Mouse (Mus musculus): Measurements from ENCODE around the gene Gm49366. TPM values are rescaled to one million over a fixed set of nuclear protein-coding genes. Genes with fewer than 3 reads are reported as not detected.
"Not testable (repeated sequence)": the region's sequence is repeated elsewhere in the genome, so short reads cannot be mapped to it uniquely, and the experiment has no call there.

Gm49366 gene
- polyA plus RNA-seq, 1 experiment from 2014 or later = not detected

GRCm38 (mm10) chr12:84009171-84009965, 29.4 kb upstream of the Gm49366 start, which contains the start of gene Acot1:
Gene Acot1, plus strand, starts transcription at chr12:84009490.
- Histone ChIP-seq H3K27ac (ENCODE audit: low read length) (peak within 1 kb of the TSS; percentile 58), H3K4me3 (replicated peaks; ENCODE audit: low read length) (peak within 1 kb of the TSS; percentile 52), H3K4me2 (ENCODE audit: low read length) (peak within 1 kb of the TSS; percentile 55), H3K4me1 (replicated peaks; ENCODE audit: control insufficient read depth, insufficient read depth, low read length) (peaks cover 26% of the 10 kb centered on the region), H3K9ac (replicated peaks; ENCODE audit: low read depth, low read length) (peak within 1 kb of the TSS; percentile 55)
- not testable (repeated sequence) for H3K9me3 ChIP-seq (ENCODE audit: control insufficient read depth, low read length); H3K36me3 ChIP-seq (ENCODE audit: control insufficient read depth, insufficient read depth); H3K27me3 ChIP-seq (replicated peaks; ENCODE audit: control insufficient read depth, insufficient read depth, low read length)
- 1% methylated on average over 55 of the region's 70 CpGs for WGBS
- peak; percentile 94 for ATAC-seq

GRCm38 (mm10) chr12:84010201-84010600, 28.5 kb upstream of the Gm49366 start:
- H3K4me2 ChIP-seq (ENCODE audit: low read length) = peak overlapping the region; percentile 55
- no peak overlapping the region; the same call in 1 of the 2 replicates for H3K9ac ChIP-seq (replicated peaks; ENCODE audit: low read depth, low read length)
- no peaks in the 10 kb centered on the region for H3K27me3 ChIP-seq (replicated peaks; ENCODE audit: control insufficient read depth, insufficient read depth, low read length)
- peaks cover 26% of the 10 kb centered on the region for H3K4me1 ChIP-seq (replicated peaks; ENCODE audit: control insufficient read depth, insufficient read depth, low read length)
- peak overlapping the region; percentile 52 for H3K4me3 ChIP-seq (replicated peaks; ENCODE audit: low read length)
- no peaks in the 10 kb centered on the region for H3K36me3 ChIP-seq (ENCODE audit: control insufficient read depth, insufficient read depth)
- 66% methylated on average over 3 of the region's 3 CpGs for WGBS
- 0 out of 2 replicates have a peak overlapping the region, but pooled peaks have one; percentile 2 for H3K27ac ChIP-seq (ENCODE audit: low read length)
- H3K9me3 ChIP-seq (ENCODE audit: control insufficient read depth, low read length) = no peaks in the 10 kb centered on the region
- ATAC-seq = no peak

- Histone ChIP-seq H3K9me3 (ENCODE audit: control insufficient read depth, low read length) (no peaks in the 10 kb centered on the region), H3K27ac (ENCODE audit: low read length) (peak overlapping the region; percentile 58), H3K9ac (replicated peaks; ENCODE audit: low read depth, low read length) (peak overlapping the region; percentile 37; the same call in 1 of the 2 replicates), H3K4me3 (replicated peaks; ENCODE audit: low read length) (peak overlapping the region; percentile 28), H3K27me3 (replicated peaks; ENCODE audit: control insufficient read depth, insufficient read depth, low read length) (no peaks in the 10 kb centered on the region), H3K36me3 (ENCODE audit: control insufficient read depth, insufficient read depth) (no peaks in the 10 kb centered on the region), H3K4me2 (ENCODE audit: low read length) (peak overlapping the region; percentile 55), H3K4me1 (replicated peaks; ENCODE audit: control insufficient read depth, insufficient read depth, low read length) (peaks cover 26% of the 10 kb centered on the region)
- ATAC-seq = peak; percentile 75
- 10% methylated on average over 12 of the region's 12 CpGs for WGBS
Observed at GRCm38 (mm10) chr12:84011251-84012040, 27.3 kb upstream of the Gm49366 start.

GRCm38 (mm10) chr12:84013130-84013529, 25.6 kb upstream of the Gm49366 start:
- no peaks in the 10 kb centered on the region for H3K36me3 ChIP-seq (ENCODE audit: control insufficient read depth, insufficient read depth)
- no peak for ATAC-seq
- no peak overlapping the region for H3K4me2 ChIP-seq (ENCODE audit: low read length)
- H3K27me3 ChIP-seq (replicated peaks; ENCODE audit: control insufficient read depth, insufficient read depth, low read length) = no peaks in the 10 kb centered on the region
- H3K9ac ChIP-seq (replicated peaks; ENCODE audit: low read depth, low read length) = no peak overlapping the region
- peaks cover 26% of the 10 kb centered on the region for H3K4me1 ChIP-seq (replicated peaks; ENCODE audit: control insufficient read depth, insufficient read depth, low read length)
- H3K27ac ChIP-seq (ENCODE audit: low read length) = no peak overlapping the region
- no peak overlapping the region for H3K4me3 ChIP-seq (replicated peaks; ENCODE audit: low read length)
- no peaks in the 10 kb centered on the region for H3K9me3 ChIP-seq (ENCODE audit: control insufficient read depth, low read length)
- WGBS = 64% methylated on average over 6 of the region's 6 CpGs

GRCm38 (mm10) chr12:84013701-84014100, 25.0 kb upstream of the Gm49366 start:
- no peak for ATAC-seq
- H3K27me3 ChIP-seq (replicated peaks; ENCODE audit: control insufficient read depth, insufficient read depth, low read length) = no peaks in the 10 kb centered on the region

GRCm38 (mm10) chr12:84020528-84020927, 18.2 kb upstream of the Gm49366 start:
- not testable (repeated sequence) for H3K4me3 ChIP-seq (replicated peaks; ENCODE audit: low read length); ATAC-seq; H3K36me3 ChIP-seq (ENCODE audit: control insufficient read depth, insufficient read depth)

More at GRCm38 (mm10) chr12:84013701-84014100, 25.0 kb upstream of the Gm49366 start:
- Histone ChIP-seq H3K4me2 (ENCODE audit: low read length) (no peak overlapping the region), H3K9ac (replicated peaks; ENCODE audit: low read depth, low read length) (no peak overlapping the region), H3K36me3 (ENCODE audit: control insufficient read depth, insufficient read depth) (no peaks in the 10 kb centered on the region), H3K27ac (ENCODE audit: low read length) (no peak overlapping the region), H3K4me1 (replicated peaks; ENCODE audit: control insufficient read depth, insufficient read depth, low read length) (peaks cover 21% of the 10 kb centered on the region), H3K9me3 (ENCODE audit: control insufficient read depth, low read length) (no peaks in the 10 kb centered on the region), H3K4me3 (replicated peaks; ENCODE audit: low read length) (no peak overlapping the region)
- 87% methylated on average over 7 of the region's 7 CpGs for WGBS

GRCm38 (mm10) chr12:84022266-84022665, 16.5 kb upstream of the Gm49366 start:
- 91% methylated on average over 4 of the region's 4 CpGs for WGBS

More at GRCm38 (mm10) chr12:84020528-84020927, 18.2 kb upstream of the Gm49366 start:
- not testable (repeated sequence) for H3K4me2 ChIP-seq (ENCODE audit: low read length); H3K9ac ChIP-seq (replicated peaks; ENCODE audit: low read depth, low read length); H3K9me3 ChIP-seq (ENCODE audit: control insufficient read depth, low read length); H3K27me3 ChIP-seq (replicated peaks; ENCODE audit: control insufficient read depth, insufficient read depth, low read length); H3K4me1 ChIP-seq (replicated peaks; ENCODE audit: control insufficient read depth, insufficient read depth, low read length); H3K27ac ChIP-seq (ENCODE audit: low read length)
- 45% methylated on average over 7 of the region's 7 CpGs for WGBS

GRCm38 (mm10) chr12:84023052-84023745, 15.5 kb upstream of the Gm49366 start:
- Histone ChIP-seq H3K4me2 (ENCODE audit: low read length) (no peak overlapping the region), H3K36me3 (ENCODE audit: control insufficient read depth, insufficient read depth) (no peaks in the 10 kb centered on the region), H3K9me3 (ENCODE audit: control insufficient read depth, low read length) (no peaks in the 10 kb centered on the region), H3K27me3 (replicated peaks; ENCODE audit: control insufficient read depth, insufficient read depth, low read length) (no peaks in the 10 kb centered on the region), H3K27ac (ENCODE audit: low read length) (no peak overlapping the region), H3K9ac (replicated peaks; ENCODE audit: low read depth, low read length) (no peak overlapping the region), H3K4me1 (replicated peaks; ENCODE audit: control insufficient read depth, insufficient read depth, low read length) (no peaks in the 10 kb centered on the region), H3K4me3 (replicated peaks; ENCODE audit: low read length) (no peak overlapping the region)
- ATAC-seq = no peak
- 83% methylated on average over 9 of the region's 9 CpGs for WGBS

More at GRCm38 (mm10) chr12:84022266-84022665, 16.5 kb upstream of the Gm49366 start:
- not testable (repeated sequence) for H3K9ac ChIP-seq (replicated peaks; ENCODE audit: low read depth, low read length); H3K36me3 ChIP-seq (ENCODE audit: control insufficient read depth, insufficient read depth); H3K9me3 ChIP-seq (ENCODE audit: control insufficient read depth, low read length); H3K4me3 ChIP-seq (replicated peaks; ENCODE audit: low read length); ATAC-seq; H3K4me2 ChIP-seq (ENCODE audit: low read length); H3K4me1 ChIP-seq (replicated peaks; ENCODE audit: control insufficient read depth, insufficient read depth, low read length); H3K27me3 ChIP-seq (replicated peaks; ENCODE audit: control insufficient read depth, insufficient read depth, low read length); H3K27ac ChIP-seq (ENCODE audit: low read length)

- no peak for ATAC-seq
- Histone ChIP-seq H3K27me3 (replicated peaks; ENCODE audit: control insufficient read depth, insufficient read depth, low read length) (no peaks in the 10 kb centered on the region), H3K27ac (ENCODE audit: low read length) (no peak overlapping the region), H3K36me3 (ENCODE audit: control insufficient read depth, insufficient read depth) (no peaks in the 10 kb centered on the region), H3K4me3 (replicated peaks; ENCODE audit: low read length) (no peak overlapping the region), H3K9me3 (ENCODE audit: control insufficient read depth, low read length) (no peaks in the 10 kb centered on the region), H3K4me2 (ENCODE audit: low read length) (no peak overlapping the region), H3K9ac (replicated peaks; ENCODE audit: low read depth, low read length) (no peak overlapping the region), H3K4me1 (replicated peaks; ENCODE audit: control insufficient read depth, insufficient read depth, low read length) (no peaks in the 10 kb centered on the region)
- 91% methylated on average over 7 of the region's 7 CpGs for WGBS
Observed at GRCm38 (mm10) chr12:84025888-84026287, 12.8 kb upstream of the Gm49366 start.
